Mouse (Mus musculus) heart, embryonic 14.5 days (tissue): Measurements from ENCODE around the gene Ndufa6. TPM values are rescaled to one million over a fixed set of nuclear protein-coding genes. Genes with fewer than 3 reads are reported as not detected.

Experiments
- ATAC-seq: fragments of 200-750 bp; cut with Nextera tagmentation; 2 replicates; pipeline ENCODE4 v1.8.0; 2017; ENCODE audit warnings: low read depth, moderate TSS enrichment; ENCODE audit not compliant: insufficient number of reproducible peaks, insufficient read depth, low FRiP score
- H3K27ac ChIP-seq, 2 experiments: fragments of 200-500 bp in 1 of 2; fragments of 300-500 bp in 1 of 2; sonication (generic) in 1 of 2; replicated peaks in 1 of 2; 2 replicates each; pipeline ENCODE4 v1.5.1; 2012 to 2014; ENCODE audit warnings: low read depth in 2 of 2, low read length in 2 of 2, control low read depth in 1 of 2, mild to moderate bottlenecking in 1 of 2, mixed read lengths in 1 of 2; ENCODE audit not compliant: control insufficient read depth in 1 of 2, insufficient read depth in 1 of 2
- H3K27me3 ChIP-seq: fragments of 300-500 bp; sonication (generic); 2 replicates; pipeline ENCODE4 v1.6.1; 2014; ENCODE audit warnings: mild to moderate bottlenecking, low read length, control low read depth; ENCODE audit not compliant: control insufficient read depth, insufficient read depth
- H3K36me3 ChIP-seq: fragments of 300-500 bp; sonication (generic); 2 replicates; pipeline ENCODE4 v1.6.1; 2014; ENCODE audit warnings: mild to moderate bottlenecking, control low read depth, low read length, mixed read lengths; ENCODE audit not compliant: control insufficient read depth, insufficient read depth
- H3K4me1 ChIP-seq, 2 experiments: fragments of 200-500 bp in 1 of 2; fragments of 300-500 bp in 1 of 2; sonication (generic) in 1 of 2; 2 replicates each; pipeline ENCODE4 v1.6.1; 2012 to 2014; ENCODE audit warnings: low read length in 2 of 2, control low read depth in 1 of 2, mixed read lengths in 1 of 2; ENCODE audit not compliant: control insufficient read depth in 2 of 2, insufficient read depth in 2 of 2
- H3K4me2 ChIP-seq: fragments of 300-500 bp; sonication (generic); 2 replicates; pipeline ENCODE4 v1.6.1; 2014; ENCODE audit warnings: mild to moderate bottlenecking, low read length
- H3K4me3 ChIP-seq, 2 experiments: fragments of 200-500 bp in 1 of 2; fragments of 300-500 bp in 1 of 2; sonication (generic) in 1 of 2; 2 replicates each; pipeline ENCODE4 v1.5.1; 2012 to 2014; ENCODE audit warnings: low read length in 2 of 2, mild to moderate bottlenecking in 2 of 2, control low read depth in 1 of 2, low read depth in 1 of 2, moderate library complexity in 1 of 2; ENCODE audit not compliant: control insufficient read depth in 1 of 2, insufficient read depth in 1 of 2
- H3K9ac ChIP-seq: fragments of 300-500 bp; sonication (generic); 2 replicates; pipeline ENCODE4 v1.6.1; 2014; ENCODE audit warnings: mild to moderate bottlenecking, low read length
- H3K9me3 ChIP-seq: fragments of 300-500 bp; sonication (generic); 2 replicates; pipeline ENCODE4 v1.6.1; 2016; ENCODE audit warnings: low read length, control low read depth; ENCODE audit not compliant: control insufficient read depth
- WGBS: fragments of 180-500 bp; shearing (Covaris S2); extraction: QIAGEN DNeasy Blood & Tissue Kit; methylation state at CpG from one replicate; pipeline ENCODE4 v1.1.7; 2014; 5-methylcytosine and 5-hydroxymethylcytosine counted together
- microRNA-seq: library from miRNA; unstranded; fragments of <30 nt; microRNA quantifications from one replicate; pipeline ENCODE4, GENCODE M21; 2016
- polyA plus RNA-seq: library from polyadenylated mRNA; unstranded; fragments of >200 nt; fragmentation: Nextera tagmentation; extraction: Ambion mirVana; gene quantifications from 2 replicates; pipeline ENCODE4 v1.2.1, GENCODE M21; 2014

Ndufa6 gene
- polyA plus RNA-seq, 1 experiment from 2014 or later: 735 TPM

DNA sequence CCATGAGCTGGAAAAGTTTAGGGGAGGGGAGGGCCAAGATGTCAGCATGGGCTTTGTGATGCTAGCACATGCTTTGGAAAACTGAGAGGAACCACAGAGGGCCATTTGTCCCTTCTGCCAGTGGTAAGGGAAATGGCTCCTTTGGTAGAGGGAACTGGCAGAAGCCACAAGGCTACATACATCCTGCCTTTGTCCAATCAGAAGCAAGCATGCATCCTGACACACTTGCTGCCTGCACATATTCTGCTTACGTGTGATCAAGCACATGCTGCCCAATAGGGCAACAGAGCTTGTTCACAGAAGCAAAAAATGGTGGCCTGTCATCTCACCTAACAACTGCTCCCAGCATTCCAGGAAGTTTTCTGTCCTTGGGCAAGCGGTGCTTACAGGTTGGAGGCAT is 28.7 kb downstream of the Ndufa6 start:
- Histone ChIP-seq H3K4me2 (no peak overlapping the region), H3K36me3 (peaks cover 14% of the 10 kb centered on the region), H3K9me3 (no peaks in the 10 kb centered on the region), H3K27ac (no peak overlapping the region), H3K27me3 (no peaks in the 10 kb centered on the region), H3K9ac (no peak overlapping the region), H3K4me3 (no peak overlapping the region), H3K4me1 (no peaks in the 10 kb centered on the region)
- WGBS: 70% methylated on average over 2 of the region's 2 CpGs
- no peak for ATAC-seq

DNA sequence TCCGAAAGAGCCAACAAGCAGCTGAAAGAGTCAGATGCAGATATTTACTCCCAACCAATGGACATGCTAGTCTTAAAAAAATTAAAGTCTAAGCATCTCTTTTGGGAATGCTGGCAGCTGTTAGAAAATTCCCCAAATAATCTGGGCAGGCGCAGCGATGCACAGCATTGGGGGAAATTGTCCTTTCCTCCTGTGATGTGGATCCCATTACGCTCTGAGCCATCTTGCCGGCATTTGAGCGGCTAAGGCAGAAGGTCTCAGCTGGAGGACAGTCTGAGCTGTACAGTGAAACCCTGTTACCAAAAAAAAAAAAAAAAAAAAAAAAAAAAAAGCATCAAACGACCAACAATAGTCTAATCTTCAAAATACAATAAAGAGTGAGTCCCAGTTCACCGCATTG is 31.9 kb downstream of the Ndufa6 start:
- ATAC-seq: no peak
- 81% methylated on average over 8 of the region's 8 CpGs for WGBS

DNA sequence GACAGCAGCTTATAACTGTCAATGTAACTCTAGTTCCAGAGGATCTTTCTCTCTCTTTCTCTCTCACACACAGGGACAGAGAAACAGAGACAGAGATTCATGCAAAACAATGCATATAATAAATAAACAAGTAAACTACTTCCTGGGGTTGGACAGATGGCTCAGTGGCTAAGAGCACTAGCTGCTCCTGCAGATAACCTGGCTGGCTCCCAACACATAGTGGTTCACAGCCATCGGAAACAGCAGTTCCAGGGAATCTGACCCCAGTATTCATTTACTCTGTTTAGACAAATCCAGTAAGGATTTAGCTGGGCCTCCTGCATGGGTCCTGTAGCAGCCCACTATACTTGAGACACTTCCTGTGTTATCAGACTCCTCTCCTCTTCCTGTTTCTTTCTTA is 34.5 kb downstream of the Ndufa6 start:
- Histone ChIP-seq H3K27ac (no peak overlapping the region), H3K4me1 (no peaks in the 10 kb centered on the region), H3K9me3 (no peaks in the 10 kb centered on the region), H3K4me2 (no peak overlapping the region), H3K9ac (no peak overlapping the region), H3K4me3 (no peak overlapping the region), H3K36me3 (no peaks in the 10 kb centered on the region), H3K27me3 (no peaks in the 10 kb centered on the region)
- WGBS: 56% methylated on average over 1 of the region's 1 CpGs
- ATAC-seq: no peak

More for the DNA sequence above, 31.9 kb downstream of the Ndufa6 start:
- Histone ChIP-seq H3K27me3 (no peaks in the 10 kb centered on the region), H3K9me3 (no peaks in the 10 kb centered on the region), H3K9ac (no peak overlapping the region), H3K4me1 (no peaks in the 10 kb centered on the region), H3K27ac (no peak overlapping the region), H3K4me3 (no peak overlapping the region), H3K4me2 (no peak overlapping the region), H3K36me3 (no peaks in the 10 kb centered on the region)

DNA sequence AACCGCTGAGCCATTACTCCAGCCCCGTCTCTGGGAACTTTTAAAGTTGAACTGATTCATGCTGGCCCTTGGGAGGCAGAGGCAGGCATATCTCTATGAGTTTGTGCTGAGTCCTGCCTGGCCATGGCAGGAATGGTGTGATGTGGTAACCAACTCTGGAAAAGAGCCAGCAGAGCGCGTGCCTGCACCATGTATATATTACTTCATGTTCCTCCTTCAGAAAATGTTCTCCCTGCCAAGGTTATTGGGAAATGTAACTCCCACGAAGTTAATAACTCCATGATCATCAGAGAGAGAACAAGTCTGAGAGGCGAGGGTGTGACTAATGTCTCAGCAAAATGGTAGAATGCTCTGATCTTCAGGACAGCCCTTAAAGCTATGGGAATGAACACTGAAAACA is 36.3 kb downstream of the Ndufa6 start:
- H3K9ac ChIP-seq: no peak overlapping the region
- no peaks in the 10 kb centered on the region for H3K27me3 ChIP-seq
- H3K36me3 ChIP-seq: no peaks in the 10 kb centered on the region
- H3K4me1 ChIP-seq: no peaks in the 10 kb centered on the region
- no peak overlapping the region for H3K4me2 ChIP-seq
- no peak overlapping the region for H3K4me3 ChIP-seq
- no peak for ATAC-seq
- no peaks in the 10 kb centered on the region for H3K9me3 ChIP-seq
- 84% methylated on average over 6 of the region's 6 CpGs for WGBS
- H3K27ac ChIP-seq: no peak overlapping the region

DNA sequence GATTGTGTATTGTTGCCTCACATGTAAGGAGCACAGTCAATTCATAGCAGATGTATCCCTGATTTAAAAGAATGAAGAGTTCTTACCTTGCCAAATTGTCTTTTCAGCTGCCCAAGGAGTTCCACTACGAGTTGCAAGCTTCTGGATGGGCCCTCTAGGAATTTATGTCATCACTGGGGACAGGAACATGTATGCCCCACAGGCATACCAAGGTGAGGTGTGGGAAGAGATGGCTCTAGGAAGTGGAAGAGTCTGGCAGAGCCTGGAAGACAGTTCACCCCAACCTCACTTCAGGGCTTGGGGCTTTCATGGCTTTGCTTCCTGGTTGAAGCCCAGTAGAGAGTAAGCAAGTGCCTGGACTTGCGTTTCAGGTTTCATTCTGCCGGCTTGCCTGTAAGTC is 45.7 kb downstream of the Ndufa6 start:
- Histone ChIP-seq H3K27me3 (no peaks in the 10 kb centered on the region), H3K4me1 (no peaks in the 10 kb centered on the region), H3K36me3 (no peaks in the 10 kb centered on the region), H3K9me3 (no peaks in the 10 kb centered on the region), H3K4me3 (no peak overlapping the region), H3K9ac (no peak overlapping the region), H3K27ac (no peak overlapping the region), H3K4me2 (no peak overlapping the region)
- no peak for ATAC-seq
- WGBS: 78% methylated on average over 3 of the region's 3 CpGs

DNA sequence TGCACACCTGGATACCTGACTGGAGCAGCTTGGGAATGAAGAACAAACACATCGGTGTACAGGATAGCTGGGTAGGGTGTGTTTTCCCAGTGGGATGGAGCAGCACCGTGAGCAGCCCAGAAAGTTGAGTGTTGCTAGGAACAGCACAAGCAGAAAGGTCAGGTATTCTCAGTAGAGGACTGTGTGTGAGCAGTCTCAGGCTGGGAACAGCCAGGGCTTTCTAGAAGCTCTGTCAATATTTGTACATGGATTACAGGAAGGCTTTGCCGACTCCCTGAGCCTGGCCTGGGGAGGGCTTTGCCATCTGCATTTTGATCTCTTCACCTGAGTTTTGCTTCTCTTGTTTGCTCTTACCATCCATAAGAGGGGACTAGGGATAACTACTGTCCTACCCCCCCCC is 47.0 kb downstream of the Ndufa6 start:
- ATAC-seq: no peak
- no peak overlapping the region for H3K4me3 ChIP-seq
- no peak overlapping the region for H3K27ac ChIP-seq
- 64% methylated on average over 3 of the region's 3 CpGs for WGBS
- no peaks in the 10 kb centered on the region for H3K36me3 ChIP-seq
- no peaks in the 10 kb centered on the region for H3K27me3 ChIP-seq
- H3K9me3 ChIP-seq: no peaks in the 10 kb centered on the region
- H3K9ac ChIP-seq: no peak overlapping the region
- no peak overlapping the region for H3K4me2 ChIP-seq
- no peaks in the 10 kb centered on the region for H3K4me1 ChIP-seq

Small RNAs within 50 kb of the gene (microRNA-seq; reads per million reads assigned to microRNA genes)
- not detected for gene Mir7684

Other genes with a start within 250 kb of the Ndufa6 start
- gene Ccdc134, start 226.4 kb downstream of the Ndufa6 start, polyA plus RNA-seq: 7.1 and 8.5 TPM in 2 replicates
- 59.8 and 62.1 TPM in 2 replicates for gene Srebf2, start 207.1 kb downstream of the Ndufa6 start, polyA plus RNA-seq
- 0.22 and 0.42 TPM in 2 replicates for gene Shisa8, start 141.5 kb downstream of the Ndufa6 start, polyA plus RNA-seq
- gene Tnfrsf13c, start 130.0 kb downstream of the Ndufa6 start, polyA plus RNA-seq: 0.11 and 0.16 TPM in 2 replicates
- gene Cenpm, start 109.6 kb downstream of the Ndufa6 start, polyA plus RNA-seq: 67.7 and 73.0 TPM in 2 replicates
- not detected in 2 replicates for gene 1500009C09Rik, start 101.9 kb downstream of the Ndufa6 start, polyA plus RNA-seq
- gene Sept3, start 79.4 kb downstream of the Ndufa6 start, polyA plus RNA-seq: 4.7 and 4.9 TPM in 2 replicates
- 0.28 TPM in 1 of 2 replicates, not detected in the other for gene Wbp2nl, start 55.4 kb downstream of the Ndufa6 start, polyA plus RNA-seq
- gene Naga, start 15.4 kb downstream of the Ndufa6 start, polyA plus RNA-seq: 47.4 and 48.7 TPM in 2 replicates
- 7.3 and 7.5 TPM in 2 replicates for gene Pheta2, start 15.4 kb downstream of the Ndufa6 start, polyA plus RNA-seq
- gene Smdt1, start 15.4 kb downstream of the Ndufa6 start, polyA plus RNA-seq: 365 and 384 TPM in 2 replicates
- 8.6 and 9.2 TPM in 2 replicates for gene Cyp2d22, start 25.9 kb upstream of the Ndufa6 start, polyA plus RNA-seq
- not detected in 2 replicates for gene Cyp2d11, start 39.7 kb upstream of the Ndufa6 start, polyA plus RNA-seq
- gene Cyp2d10, start 52.9 kb upstream of the Ndufa6 start, polyA plus RNA-seq: not detected in 2 replicates
- gene Cyp2d9, start 79.1 kb upstream of the Ndufa6 start, polyA plus RNA-seq: not detected in 2 replicates
- gene Cyp2d12, start 200.8 kb upstream of the Ndufa6 start, polyA plus RNA-seq: not detected in 2 replicates